In genomic region chr6:55461141-55461540, GRCm38 (mm10) we compare ENCODE assay signal across 9 mouse cellular contexts. TPM values are rescaled to one million over a fixed set of nuclear protein-coding genes. Genes with fewer than 3 reads are reported as not detected.
DNase-seq lines count a peak whose midpoint lies in the region; ATAC-seq and TF ChIP-seq lines count a peak whose summit lies in the region.
"Had no signal": no experiment of that assay in that cellular context is flagged by ENCODE, and none has a peak within 500 bp of the region (broad histone marks: within the 10 kb centered on the region; RNA-seq: fewer than 3 reads in every experiment).

No protein-coding gene starts in this region.

- intact Hi-C loops in gastrocnemius, postnatal 14 days (cut with DNase I; ENCODE audit: low total_unique reads): no loop called here

- no peaks in the 10 kb centered on the region for H3K36me3 ChIP-seq in kidney, embryonic 14.5 days (ENCODE audit: control insufficient read depth, insufficient read depth, low read length)
- no peaks in the 10 kb centered on the region for H3K36me3 ChIP-seq in E14TG2a.4 (ENCODE audit: insufficient read depth, low read length)
- H3K36me3 ChIP-seq in midbrain, embryonic 15.5 days (replicated peaks): peaks cover 2% of the 10 kb centered on the region
- peaks cover 2% of the 10 kb centered on the region for H3K36me3 ChIP-seq in forebrain, embryonic 16.5 days (ENCODE audit: control insufficient read depth, insufficient read depth)

- peak; percentile 79 for TF ChIP-seq CTCF in E14TG2a.4 (conservative IDR thresholded peaks at IDR 0.05; ENCODE audit: low read length)

- no peaks in the 10 kb centered on the region for H3K4me1 ChIP-seq in kidney, embryonic 14.5 days (ENCODE audit: control insufficient read depth, insufficient read depth, low read length)
- peaks cover 37% of the 10 kb centered on the region for H3K4me1 ChIP-seq in E14TG2a.4 (replicated peaks; ENCODE audit: low read depth, low read length)
- H3K4me1 ChIP-seq in midbrain, embryonic 15.5 days: peaks cover 29% of the 10 kb centered on the region; the same call in 1 of the 2 replicates
- peaks cover 20% of the 10 kb centered on the region for H3K4me1 ChIP-seq in forebrain, embryonic 16.5 days (replicated peaks; ENCODE audit: control insufficient read depth, insufficient read depth, low read length)

- H3K27me3 ChIP-seq in kidney, embryonic 14.5 days (ENCODE audit: control insufficient read depth, insufficient read depth, low read length): no peaks in the 10 kb centered on the region
- peaks cover 29% of the 10 kb centered on the region for H3K27me3 ChIP-seq in E14TG2a.4 (ENCODE audit: insufficient read depth, low read length)
- no peaks in the 10 kb centered on the region for H3K27me3 ChIP-seq in midbrain, embryonic 15.5 days (replicated peaks)
- no peaks in the 10 kb centered on the region for H3K27me3 ChIP-seq in forebrain, embryonic 16.5 days (replicated peaks; ENCODE audit: control insufficient read depth, insufficient read depth, low read length)
- H3K27me3 ChIP-seq: neural tube, embryonic 12.5 days had no signal

- H3K4me3 ChIP-seq in kidney, embryonic 14.5 days (ENCODE audit: low read length): no peak overlapping the region
- no peak overlapping the region for H3K4me3 ChIP-seq in E14TG2a.4 (replicated peaks; ENCODE audit: low read length)
- H3K4me3 ChIP-seq in midbrain, embryonic 15.5 days: no peak overlapping the region
- no peak overlapping the region for H3K4me3 ChIP-seq in forebrain, embryonic 16.5 days (replicated peaks; ENCODE audit: low read length)
- H3K4me3 ChIP-seq: neural tube, embryonic 12.5 days had no signal

- peak; percentile 25 for DNase-seq in kidney, adult 9 months
- peak; percentile 19 to 49 for DNase-seq in adrenal gland, postnatal 36 days
- DNase-seq in lung, postnatal 14 days: peak; percentile 28
- no peak for DNase-seq in gastrocnemius, postnatal 14 days

- WGBS in kidney, embryonic 14.5 days: 65% methylated on average over 5 of the region's 5 CpGs
- WGBS in midbrain, embryonic 15.5 days: 76% methylated on average over 5 of the region's 5 CpGs
- 73% methylated on average over 5 of the region's 5 CpGs for WGBS in forebrain, embryonic 16.5 days

- no peak for ATAC-seq in kidney, embryonic 14.5 days (ENCODE audit: low FRiP score, low TSS enrichment)
- ATAC-seq in midbrain, embryonic 15.5 days (replicated peaks): no peak
- no peak for ATAC-seq in forebrain, embryonic 16.5 days

- no peak overlapping the region for H3K4me2 ChIP-seq in kidney, embryonic 14.5 days (replicated peaks; ENCODE audit: low read depth, low read length)
- H3K4me2 ChIP-seq in midbrain, embryonic 15.5 days: no peak overlapping the region
- H3K4me2 ChIP-seq in forebrain, embryonic 16.5 days (ENCODE audit: low read length): no peak overlapping the region
- H3K4me2 ChIP-seq: neural tube, embryonic 12.5 days had no signal

- no peak overlapping the region for H3K9ac ChIP-seq in kidney, embryonic 14.5 days (ENCODE audit: low read depth, low read length)
- no peak overlapping the region for H3K9ac ChIP-seq in midbrain, embryonic 15.5 days
- no peak overlapping the region for H3K9ac ChIP-seq in forebrain, embryonic 16.5 days (replicated peaks; ENCODE audit: low read depth, low read length)
- H3K9ac ChIP-seq: neural tube, embryonic 12.5 days had no signal

- no peaks in the 10 kb centered on the region for H3K9me3 ChIP-seq in kidney, embryonic 14.5 days (ENCODE audit: control insufficient read depth, low read length)
- H3K9me3 ChIP-seq in E14TG2a.4 (ENCODE audit: low read length): no peaks in the 10 kb centered on the region
- H3K9me3 ChIP-seq in midbrain, embryonic 15.5 days: no peaks in the 10 kb centered on the region
- no peaks in the 10 kb centered on the region for H3K9me3 ChIP-seq in forebrain, embryonic 16.5 days (ENCODE audit: control insufficient read depth, low read length)
- H3K9me3 ChIP-seq: neural tube, embryonic 12.5 days had no signal

- no peak overlapping the region for H3K27ac ChIP-seq in kidney, embryonic 14.5 days (ENCODE audit: low read depth, low read length)
- no peak overlapping the region for H3K27ac ChIP-seq in midbrain, embryonic 15.5 days
- no peak overlapping the region for H3K27ac ChIP-seq in forebrain, embryonic 16.5 days (ENCODE audit: low read length)
- H3K27ac ChIP-seq: neural tube, embryonic 12.5 days had no signal

RNA-seq across cellular contexts. Expression of gene Adcyap1r1, which starts 9.4 kb away (rescaled TPM):
- polyA plus RNA-seq in kidney, embryonic 14.5 days (2014; fragmentation: Nextera tagmentation; extraction: Ambion mirVana): 2.1 and 2.3 TPM in 2 replicates
- 10 to 100 TPM; 23.8 to 35.7 TPM for total RNA-seq in adrenal gland, postnatal 36 days (2021)
- polyA plus RNA-seq in midbrain, embryonic 15.5 days (2015; fragmentation: Nextera tagmentation; extraction: Ambion mirVana): 50.3 and 52.6 TPM in 2 replicates
- polyA plus RNA-seq in forebrain, embryonic 16.5 days (2015; fragmentation: Nextera tagmentation; extraction: Ambion mirVana): 33.8 and 37.9 TPM in 2 replicates
- 1 to 10 TPM; 2.7 to 4.0 TPM for total RNA-seq in gastrocnemius, postnatal 14 days (2021)

Comparison
In these comparisons a context has a peak if more than half of its experiments do, and no peak if none do; other contexts are left out.
1. RNA of gene Adcyap1r1, which starts 9.4 kb away (polyA plus RNA-seq): 50.3 to 52.6 TPM in midbrain, embryonic 15.5 days and 33.8 to 37.9 TPM in forebrain, embryonic 16.5 days; 2.1 to 2.3 TPM in kidney, embryonic 14.5 days; every median in the first group is over 10 times any median in the second.